Mouse (Mus musculus): ENCODE measurements around the gene Rdh16f1.
A peak's percentile ranks its signal among the peaks of the same experiment; 100 is the strongest.

The Rdh16f1 gene

GRCm38 (mm10) chr10:127759181-127760110 lies at the start of gene Rdh16f1, which contains the start of gene Rdh1:
TSS of gene Rdh16f1 (plus strand) at chr10:127759787.
TSS of gene Rdh1 (plus strand) at chr10:127759721.
- DNase-seq (ENCODE audit: low read depth, low spot score), result no peak

DNA sequence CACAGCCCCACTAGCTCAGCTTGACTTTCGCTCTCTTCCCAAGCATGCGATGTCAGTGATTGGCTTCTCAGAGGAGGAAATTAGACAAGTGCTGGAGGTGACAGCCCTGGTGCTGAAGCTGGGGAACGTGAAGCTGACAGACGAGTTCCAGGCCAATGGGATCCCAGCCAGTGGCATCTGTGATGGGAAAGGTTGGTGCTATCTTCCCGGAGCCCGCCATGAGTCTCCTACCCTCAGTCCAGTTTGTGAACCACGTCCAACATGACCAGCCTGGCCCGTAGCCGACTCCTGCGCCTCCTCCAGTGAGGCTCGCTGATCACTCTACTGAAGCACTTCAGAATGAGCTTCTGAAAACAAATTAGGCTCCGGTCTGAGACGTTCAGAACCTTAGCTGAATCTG lies 49.3 kb upstream of the Rdh16f1 start:
- no peak for DNase-seq (ENCODE audit: low read depth, low spot score)

DNA sequence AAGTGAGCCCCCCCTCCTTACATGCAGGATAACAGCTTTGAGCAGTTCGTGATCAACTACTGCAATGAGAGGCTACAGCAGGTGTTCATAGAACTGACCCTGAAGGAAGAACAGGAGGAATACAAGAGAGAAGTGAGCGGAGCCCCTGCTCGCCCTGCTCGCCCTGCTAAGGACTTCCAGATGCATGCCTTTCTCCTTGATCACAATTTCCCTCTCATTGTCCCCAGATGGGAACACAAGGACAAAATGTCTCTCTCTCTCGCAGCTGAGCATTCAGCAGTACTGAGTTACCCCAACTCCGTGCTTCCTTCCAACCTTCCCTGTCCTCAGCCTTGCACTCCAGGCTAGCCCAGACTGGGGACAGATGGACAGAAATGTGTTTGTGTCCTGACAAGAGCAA lies 46.9 kb upstream of the Rdh16f1 start:
- no peak for DNase-seq (ENCODE audit: low read depth, low spot score)

DNA sequence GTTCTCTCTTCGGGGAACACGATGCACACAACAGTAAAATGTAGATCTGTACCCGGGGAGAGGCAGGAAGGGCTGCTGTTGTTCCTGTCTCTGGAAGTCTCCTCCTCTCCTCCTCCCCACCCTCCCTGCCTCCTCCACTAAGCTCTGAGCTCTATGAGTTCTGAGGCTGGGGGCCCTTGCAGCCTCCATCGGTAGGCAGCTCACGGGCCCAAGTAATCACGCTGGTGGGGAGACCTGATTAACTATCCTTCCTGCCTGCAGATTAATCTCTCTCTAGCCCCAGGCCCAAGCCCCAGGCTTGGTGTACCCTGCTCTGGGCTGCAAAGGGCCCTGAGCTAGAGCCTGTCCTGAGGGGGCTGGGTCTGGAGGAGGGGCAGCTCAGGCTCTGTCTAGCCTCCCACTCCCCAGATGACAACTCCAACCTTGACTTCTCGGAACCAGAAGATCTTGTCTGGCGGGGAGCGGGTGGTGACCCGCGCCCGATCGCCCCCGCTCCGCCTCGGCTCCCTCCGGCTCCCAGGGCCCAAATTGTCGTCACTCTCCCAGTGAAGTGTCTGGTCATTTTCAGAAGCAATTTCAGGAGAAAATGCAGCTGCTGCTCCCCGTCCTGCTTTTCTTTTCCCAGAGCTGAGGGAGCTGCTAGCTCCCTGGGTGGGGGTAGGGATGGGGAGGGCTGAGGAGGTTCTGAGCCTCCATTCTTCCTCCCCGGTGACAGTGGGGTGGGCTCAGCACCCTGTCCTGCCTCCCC lies 37.7 kb upstream of the Rdh16f1 start:
- DNase-seq (ENCODE audit: low read depth, low spot score), result no peak

DNA sequence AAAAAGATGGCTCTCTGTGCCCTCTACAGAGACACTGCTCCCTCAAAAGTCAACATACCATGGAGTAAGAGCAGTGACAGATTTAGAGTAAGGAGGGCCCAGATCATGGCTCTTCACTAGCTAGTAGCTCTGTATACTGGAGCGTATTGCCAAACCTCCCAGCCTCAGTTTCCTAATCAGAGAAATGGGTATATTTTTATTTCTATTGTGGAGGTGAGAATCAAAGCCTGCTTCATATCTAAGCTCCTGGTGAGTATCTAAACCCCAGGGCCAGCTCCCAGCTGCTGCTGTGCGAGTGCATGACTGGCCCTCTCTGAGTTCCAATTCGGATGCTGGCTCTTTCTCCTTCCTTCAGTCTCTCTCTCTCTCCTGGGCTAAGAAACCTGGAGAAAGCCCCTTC lies 35.4 kb upstream of the Rdh16f1 start, which contains the start of gene Tac2:
Gene Tac2, plus strand, starts transcription at position 301 of the 400 bp plus-strand sequence.
- DNase-seq (ENCODE audit: low read depth, low spot score), result no peak

DNA sequence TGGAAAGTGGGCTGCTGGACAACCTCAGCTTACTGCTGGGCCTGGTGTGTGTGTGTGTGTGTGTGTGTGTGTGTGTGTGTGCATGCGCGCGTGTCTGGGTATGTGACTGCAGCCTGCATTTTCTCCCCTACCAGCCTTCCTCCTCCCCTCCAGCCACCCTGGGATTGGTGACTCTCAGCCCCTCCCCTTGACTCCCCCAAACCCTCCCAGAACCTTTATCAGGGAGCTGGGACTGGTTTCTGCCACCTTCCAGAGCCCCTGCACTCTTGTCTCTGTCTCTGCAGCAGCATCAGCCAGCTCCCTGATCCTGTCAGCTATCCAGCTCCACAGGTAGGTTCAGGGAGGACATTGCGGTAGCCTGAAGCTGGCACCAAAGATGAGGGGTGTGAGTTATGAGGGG lies 34.5 kb upstream of the Rdh16f1 start:
- no peak for DNase-seq (ENCODE audit: low read depth, low spot score)

- DNase-seq (ENCODE audit: low read depth, low spot score), result no peak
Observed at GRCm38 (mm10) chr10:127728437-127728836, 31.1 kb upstream of the Rdh16f1 start.

- no peak for DNase-seq (ENCODE audit: low read depth, low spot score)
Observed at GRCm38 (mm10) chr10:127730285-127730932, 29.2 kb upstream of the Rdh16f1 start.

DNA sequence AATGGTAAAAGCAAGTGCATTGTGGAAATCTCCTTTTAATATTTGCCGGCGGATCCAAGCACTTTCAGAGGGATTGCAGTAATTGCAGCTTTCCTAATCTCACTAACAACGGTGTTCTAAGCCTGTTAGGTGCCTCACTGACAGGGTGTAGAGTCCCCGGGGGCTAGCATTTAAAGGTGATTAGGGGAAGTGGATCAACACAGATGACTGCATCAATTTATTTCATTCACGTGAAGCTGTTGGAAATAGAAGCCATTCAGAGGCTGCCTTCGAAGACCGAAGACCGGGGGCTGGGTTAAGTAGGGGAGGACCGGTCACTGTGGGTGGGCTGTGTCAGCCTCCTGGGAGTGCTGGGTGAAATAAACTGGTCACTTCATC lies 28.7 kb upstream of the Rdh16f1 start:
- no peak for DNase-seq (ENCODE audit: low read depth, low spot score)

GRCm38 (mm10) chr10:127731397-127731796 lies 28.2 kb upstream of the Rdh16f1 start:
- no peak for DNase-seq (ENCODE audit: low read depth, low spot score)

DNA sequence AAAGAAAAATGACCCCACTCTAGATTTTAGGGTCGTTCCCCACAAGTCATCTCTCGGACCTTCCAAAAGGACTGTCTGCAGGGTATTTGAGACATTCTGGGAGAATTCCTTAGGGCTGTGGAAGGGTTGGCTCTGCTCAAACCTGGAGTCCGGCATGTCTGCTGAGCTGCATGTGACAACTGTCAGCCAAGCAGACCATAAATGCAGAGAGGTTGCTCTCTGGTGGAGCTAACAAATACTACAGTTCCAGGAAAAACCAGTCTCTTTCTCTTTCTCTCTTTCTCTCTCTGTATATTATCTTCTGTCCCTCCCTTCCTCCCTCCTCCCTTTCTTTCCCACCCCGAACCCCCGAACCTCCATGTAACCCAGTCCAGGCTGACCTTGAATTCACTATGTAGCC lies 25.2 kb upstream of the Rdh16f1 start:
- no peak for DNase-seq (ENCODE audit: low read depth, low spot score)

GRCm38 (mm10) chr10:127736266-127736665 lies 23.3 kb upstream of the Rdh16f1 start:
- no peak for DNase-seq (ENCODE audit: low read depth, low spot score)

DNA sequence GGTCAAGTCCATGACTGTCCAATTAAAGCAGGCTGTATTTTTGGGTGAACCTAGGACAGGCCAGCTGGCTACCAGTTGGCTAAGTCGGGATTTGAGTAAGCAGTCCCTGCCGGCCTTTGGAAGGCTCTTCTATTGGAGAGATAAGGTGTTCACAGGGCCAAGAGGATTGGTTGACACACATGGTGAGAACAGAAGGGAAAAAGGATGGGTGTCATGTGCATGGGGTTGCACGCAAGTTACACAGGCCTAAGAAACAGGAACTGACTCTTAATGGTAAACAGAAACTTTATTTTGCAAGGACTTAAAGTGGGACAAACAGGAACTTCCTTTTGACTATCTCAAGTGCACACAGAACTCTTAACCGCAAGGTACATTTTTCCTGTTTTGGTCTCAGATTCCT lies 22.7 kb upstream of the Rdh16f1 start:
- peak; percentile 13 for DNase-seq (ENCODE audit: low read depth, low spot score)

DNA sequence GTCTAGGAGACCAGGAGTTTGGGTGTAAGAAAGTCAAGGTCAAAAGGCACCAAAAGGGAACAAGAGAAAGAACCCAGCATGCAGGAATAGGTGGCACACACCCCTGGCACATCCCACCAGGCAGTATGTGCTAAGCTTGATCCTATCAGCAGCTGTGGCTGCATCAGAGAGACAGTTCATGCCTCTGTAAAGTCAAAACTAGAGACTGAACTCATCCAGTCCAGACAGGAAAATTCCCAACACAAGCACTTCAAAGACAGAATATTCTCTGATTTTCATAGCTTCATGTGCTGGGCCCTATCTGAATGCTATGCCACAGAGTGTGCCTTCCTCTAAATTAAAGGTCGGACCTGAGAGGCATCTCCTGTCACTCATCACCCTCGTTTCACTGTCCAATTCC lies 22.0 kb upstream of the Rdh16f1 start:
- DNase-seq (ENCODE audit: low read depth, low spot score), result no peak

- DNase-seq (ENCODE audit: low read depth, low spot score), result peak; percentile 17
Observed at GRCm38 (mm10) chr10:127738151-127738882, 21.3 kb upstream of the Rdh16f1 start.

DNA sequence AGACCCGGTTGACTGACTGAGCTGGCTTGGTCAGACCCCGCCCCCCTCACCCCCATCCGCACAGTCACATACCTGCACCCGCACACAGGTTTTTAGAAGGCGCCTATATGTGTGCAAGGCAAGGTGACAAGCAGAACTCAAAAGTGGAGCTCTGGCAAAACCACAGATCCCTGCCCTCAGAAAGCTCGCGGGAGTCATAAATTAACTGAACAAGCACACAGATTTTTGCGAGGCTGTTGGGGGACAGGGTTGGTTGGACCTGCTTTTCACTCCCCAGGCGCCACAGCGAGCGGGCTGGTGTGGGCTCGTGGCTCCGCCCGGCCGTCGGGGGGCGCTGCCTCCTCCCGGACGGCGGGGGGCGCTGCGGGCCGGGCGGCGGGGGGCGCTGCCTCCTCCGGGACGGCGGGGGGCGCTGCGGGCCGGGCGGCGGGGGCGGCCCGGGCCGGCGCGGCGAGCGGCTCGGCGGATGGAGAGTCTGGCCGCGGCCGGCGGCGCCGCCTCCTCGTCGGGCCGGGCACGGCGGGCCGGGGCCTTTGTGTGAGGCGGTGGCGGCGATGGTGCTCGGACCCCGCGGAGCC lies 20.4 kb upstream of the Rdh16f1 start, which contains the start of gene Zbtb39:
Gene Zbtb39, plus strand, starts transcription at position 456 of the 578 bp plus-strand sequence.
- DNase-seq (ENCODE audit: low read depth, low spot score), result peak; percentile 34

- no peak for DNase-seq (ENCODE audit: low read depth, low spot score)
Observed at GRCm38 (mm10) chr10:127739661-127740161, 19.9 kb upstream of the Rdh16f1 start.

GRCm38 (mm10) chr10:127744661-127745060 lies 14.9 kb upstream of the Rdh16f1 start:
- no peak for DNase-seq (ENCODE audit: low read depth, low spot score)

DNA sequence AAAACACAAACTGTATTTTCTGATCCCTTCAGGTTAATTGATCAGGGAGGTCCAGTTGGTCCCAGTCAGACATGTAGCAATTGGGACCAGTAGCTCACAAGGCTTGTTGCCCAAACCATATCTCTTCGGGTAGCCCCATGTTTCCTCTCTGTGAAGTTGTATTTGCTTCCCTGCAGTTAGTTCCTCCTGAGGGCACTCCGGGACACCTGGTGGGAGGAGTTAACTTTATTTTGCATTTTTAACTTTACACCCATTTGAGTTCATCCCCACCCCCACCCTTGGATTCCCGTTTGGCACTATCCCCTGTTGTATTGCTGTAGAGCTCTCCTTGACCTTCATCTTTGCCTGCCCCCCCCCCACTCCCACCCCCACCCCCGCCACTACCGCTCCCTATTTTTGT lies 13.7 kb upstream of the Rdh16f1 start:
- no peak for DNase-seq (ENCODE audit: low read depth, low spot score)

- DNase-seq (ENCODE audit: low read depth, low spot score), result no peak
Observed at GRCm38 (mm10) chr10:127747254-127747653, 12.3 kb upstream of the Rdh16f1 start.

Measured in skeletal muscle tissue, adult 2 months (tissue).